Mouse (Mus musculus) T-helper 2 cell (primary cell): Measurements from ENCODE around the gene Aldh9a1.

Experiments used
- in situ Hi-C: fragments of 300-600 bp; cut with MboI, MseI; formaldehyde crosslinking; loops from one replicate; pipeline ENCODE4 v1.15.1; 2025; ENCODE audit warnings: high pct_unique_total_duplicates

Gene Aldh9a1

GRCm38 (mm10) chr1:167383178-167383577 lies 33.4 kb downstream of the Aldh9a1 start:
- in situ Hi-C loops: no loop called here

DNA sequence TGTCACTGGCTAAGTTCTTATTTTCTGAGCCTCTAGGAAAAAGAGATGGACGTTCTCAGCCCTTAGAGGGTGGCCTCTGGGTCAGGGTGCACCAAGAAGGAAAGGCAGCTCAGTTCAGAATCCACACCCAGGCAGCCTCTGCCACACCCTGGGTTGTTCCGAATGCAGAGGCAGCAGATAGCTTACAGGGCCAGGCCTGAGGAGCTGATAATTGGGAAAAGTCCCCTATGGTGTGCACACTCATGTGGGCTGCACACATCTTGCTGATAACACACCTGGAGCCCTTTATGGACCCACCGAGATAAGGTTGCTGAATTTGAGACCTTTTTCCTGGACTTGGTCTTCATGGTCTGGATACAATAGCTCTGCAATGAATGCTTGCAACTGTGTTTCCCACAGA lies 34.4 kb downstream of the Aldh9a1 start:
- in situ Hi-C loops: no loop called here

GRCm38 (mm10) chr1:167385211-167385610 lies 35.4 kb downstream of the Aldh9a1 start:
- in situ Hi-C loops: no loop called here

GRCm38 (mm10) chr1:167385636-167386035 lies 35.8 kb downstream of the Aldh9a1 start:
- in situ Hi-C loops: no loop called here

- in situ Hi-C loops: no loop called here
Measured at GRCm38 (mm10) chr1:167386466-167386865, 36.7 kb downstream of the Aldh9a1 start.

- in situ Hi-C loops: no loop called here
Measured at GRCm38 (mm10) chr1:167387310-167387709, 37.5 kb downstream of the Aldh9a1 start.

- in situ Hi-C loops: no loop called here
Measured at GRCm38 (mm10) chr1:167387796-167388195, 38.0 kb downstream of the Aldh9a1 start.

DNA sequence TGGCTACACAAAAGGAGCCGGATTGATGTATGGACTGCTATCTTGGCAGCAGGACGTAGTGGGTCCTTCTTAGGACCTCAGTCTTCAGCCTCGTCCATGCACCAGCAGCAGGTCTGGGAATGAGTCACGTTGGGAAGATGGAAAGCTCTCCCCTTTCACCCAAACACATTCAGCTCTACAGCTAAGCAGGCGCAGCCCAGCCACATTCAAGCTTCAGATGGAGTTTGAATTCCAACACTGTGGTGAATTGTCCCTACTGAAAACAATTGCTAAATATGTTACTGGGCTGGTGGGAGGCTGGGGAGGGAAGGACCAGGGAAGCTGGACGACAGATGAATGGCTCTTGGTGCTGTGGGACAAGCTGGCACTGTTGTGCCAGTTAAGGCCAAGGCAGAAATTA lies 38.8 kb downstream of the Aldh9a1 start:
- in situ Hi-C loops: no loop called here

DNA sequence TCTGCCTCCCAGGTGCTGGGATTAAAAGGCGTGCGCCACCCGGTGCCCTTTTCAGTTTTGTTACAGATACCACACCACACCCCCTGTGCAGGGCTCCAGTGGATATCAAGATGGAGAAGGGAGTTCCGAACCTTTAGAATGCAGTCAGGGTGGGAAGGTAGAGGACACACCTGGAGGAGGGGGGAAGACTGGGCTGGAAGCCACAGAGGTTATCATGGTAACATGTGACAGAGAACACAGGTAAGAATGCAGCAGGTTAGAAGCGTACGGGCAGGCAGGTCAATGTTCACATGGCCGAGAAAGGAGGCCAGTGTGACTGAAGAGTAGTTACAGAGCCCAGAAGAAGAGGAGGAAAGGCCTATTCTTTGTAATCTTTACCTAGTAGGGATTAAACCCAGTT lies 39.8 kb downstream of the Aldh9a1 start:
- in situ Hi-C loops: no loop called here

DNA sequence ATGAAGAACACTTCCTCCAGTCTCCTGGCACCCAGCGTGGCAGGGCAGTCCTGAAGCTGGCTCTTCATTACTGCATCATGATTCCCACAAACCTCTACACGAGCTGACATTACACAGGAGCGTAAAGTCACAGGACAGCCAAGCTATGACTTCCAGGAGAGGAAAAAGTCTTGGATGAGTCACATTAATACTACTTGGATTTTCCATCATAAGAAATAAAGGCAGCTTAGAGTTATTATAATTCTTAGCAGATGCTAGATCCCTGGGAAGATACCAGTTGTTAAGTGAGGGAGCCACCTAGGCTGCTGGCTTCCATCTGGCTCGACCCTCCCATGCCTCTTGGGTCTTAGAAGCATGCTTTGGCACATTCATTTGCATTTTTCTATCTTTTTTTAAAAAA lies 40.6 kb downstream of the Aldh9a1 start:
- in situ Hi-C loops: no loop called here

GRCm38 (mm10) chr1:167391241-167391640 lies 41.5 kb downstream of the Aldh9a1 start:
- in situ Hi-C loops: no loop called here

- in situ Hi-C loops: no loop called here
Measured at GRCm38 (mm10) chr1:167392031-167392640, 42.3 kb downstream of the Aldh9a1 start.

GRCm38 (mm10) chr1:167392687-167393086 lies 42.9 kb downstream of the Aldh9a1 start:
- in situ Hi-C loops: no loop called here

- in situ Hi-C loops: no loop called here
Measured at GRCm38 (mm10) chr1:167393281-167393680, 43.5 kb downstream of the Aldh9a1 start.

GRCm38 (mm10) chr1:167393683-167394492 lies 44.1 kb downstream of the Aldh9a1 start, which contains the start of gene Mgst3:
Gene Mgst3, minus strand, starts transcription at chr1:167393841.
- in situ Hi-C loops: no loop called here

- in situ Hi-C loops: no loop called here
Measured at GRCm38 (mm10) chr1:167405237-167405636, 55.4 kb downstream of the Aldh9a1 start.

- in situ Hi-C loops: no loop called here
Measured at GRCm38 (mm10) chr1:167409601-167410000, 59.8 kb downstream of the Aldh9a1 start.

DNA sequence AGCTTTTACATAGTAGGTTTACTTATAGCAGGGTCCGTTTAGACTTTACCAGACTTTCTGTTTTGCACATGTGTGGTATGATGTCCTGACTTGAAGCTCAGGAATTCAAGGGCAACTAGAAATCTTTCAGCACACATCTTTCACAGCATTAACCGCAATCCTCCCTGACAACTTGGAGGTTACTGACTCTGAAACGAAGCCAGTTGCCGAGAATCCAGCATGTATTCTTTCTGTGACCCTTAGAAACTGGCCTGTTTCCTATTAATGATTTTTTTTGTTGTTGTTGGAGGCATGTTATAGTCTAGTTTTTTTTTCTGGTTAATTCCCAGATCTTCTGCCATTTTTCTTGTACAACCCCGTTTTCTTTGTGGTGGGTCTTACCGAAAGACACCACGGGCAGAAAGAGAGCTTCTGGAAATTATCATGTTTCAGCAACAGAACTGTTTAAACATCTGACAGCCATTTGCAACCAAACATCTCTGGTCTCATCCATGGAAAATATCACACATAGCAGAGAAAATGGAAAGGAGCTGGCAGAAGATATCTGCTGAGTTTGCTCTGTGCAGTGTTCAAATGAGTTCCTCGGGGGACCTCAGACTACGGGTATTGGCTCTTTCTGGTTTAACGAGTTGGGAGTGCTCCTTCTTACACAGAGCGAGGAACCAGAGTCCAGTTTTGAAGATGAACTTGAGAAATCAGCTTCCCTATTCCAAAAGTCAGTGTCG lies 62.4 kb downstream of the Aldh9a1 start:
- in situ Hi-C loops: loop anchor here (5.0 kb wide), 1 partner anchor 230 kb away; no protein-coding TSS in a partner anchor

DNA sequence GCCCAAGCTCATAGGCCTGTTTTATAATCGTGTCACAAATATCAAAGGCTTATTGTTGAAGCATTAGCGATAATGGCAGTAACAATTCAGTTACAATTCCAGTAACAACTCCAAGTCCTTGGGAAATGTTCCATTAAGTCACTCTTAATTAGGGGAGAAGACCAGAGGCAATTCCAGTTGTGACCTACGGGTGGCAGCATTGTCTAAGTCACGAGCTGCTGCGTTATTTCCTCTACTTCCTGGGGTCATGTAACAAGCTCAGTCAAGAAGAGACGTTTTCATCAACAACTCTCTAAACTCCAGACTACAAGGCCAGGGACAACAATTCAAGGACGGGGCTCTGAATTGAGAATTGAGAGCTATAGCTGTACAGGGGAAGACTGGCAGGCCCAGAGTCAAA lies 65.1 kb downstream of the Aldh9a1 start:
- in situ Hi-C loops: loop anchor here (5.0 kb wide), 1 partner anchor 227 kb away; no protein-coding TSS in a partner anchor
